Mouse (Mus musculus) embryonic facial prominence, embryonic 11.5 days (tissue): ENCODE measurements around the gene Dnajc2. TPM values are rescaled to one million over a fixed set of nuclear protein-coding genes. Genes with fewer than 3 reads are reported as not detected.

Experiments used
- ATAC-seq: fragments of 200-750 bp; cut with Nextera tagmentation; replicated peaks from 2 replicates; pipeline ENCODE4 v1.8.0; 2017; ENCODE audit warnings: low read depth; ENCODE audit not compliant: insufficient number of reproducible peaks, low FRiP score, low TSS enrichment
- DNase-seq: peaks from one replicate; pipeline ENCODE4 v3.0.0-alpha.2; 2015; ENCODE audit warnings: low spot score
- H3K27ac ChIP-seq: fragments of 300-500 bp; sonication (generic); replicated peaks from 2 replicates; pipeline ENCODE4 v1.5.1; 2014; ENCODE audit warnings: mild to moderate bottlenecking, low read depth, low read length, control low read depth
- H3K27me3 ChIP-seq: fragments of 300-500 bp; sonication (generic); 2 replicates; pipeline ENCODE4 v1.6.1; 2014; ENCODE audit warnings: mild to moderate bottlenecking, low read length, moderate library complexity, mixed read lengths; ENCODE audit not compliant: control insufficient read depth, insufficient read depth
- H3K36me3 ChIP-seq: fragments of 300-500 bp; sonication (generic); replicated peaks from 2 replicates; pipeline ENCODE4 v1.6.1; 2014; ENCODE audit warnings: low read depth, mild to moderate bottlenecking, low read length, moderate library complexity, mixed read lengths; ENCODE audit not compliant: control insufficient read depth, insufficient read depth
- H3K4me1 ChIP-seq: fragments of 300-500 bp; sonication (generic); 2 replicates; pipeline ENCODE4 v1.6.1; 2014; ENCODE audit warnings: low read length, mixed read lengths; ENCODE audit not compliant: control insufficient read depth, insufficient read depth
- H3K4me2 ChIP-seq: fragments of 300-500 bp; sonication (generic); 2 replicates; pipeline ENCODE4 v1.6.1; 2014; ENCODE audit warnings: low read depth, mild to moderate bottlenecking, control low read depth, low read length, moderate library complexity
- H3K4me3 ChIP-seq: fragments of 300-500 bp; sonication (generic); 2 replicates; pipeline ENCODE4 v1.5.1; 2014; ENCODE audit warnings: low read depth, low read length, control low read depth
- H3K9ac ChIP-seq: fragments of 300-500 bp; sonication (generic); replicated peaks from 2 replicates; pipeline ENCODE4 v1.6.1; 2014; ENCODE audit warnings: mild to moderate bottlenecking, control low read depth, low read length
- H3K9me3 ChIP-seq: fragments of 300-500 bp; sonication (generic); replicated peaks from 2 replicates; pipeline ENCODE4 v1.6.1; 2016; ENCODE audit warnings: mild to moderate bottlenecking, low read length, inconsistent platforms, mixed read lengths; ENCODE audit not compliant: control insufficient read depth
- WGBS: fragments of 180-500 bp; shearing (Covaris S2); extraction: QIAGEN DNeasy Blood & Tissue Kit; methylation state at CpG from one replicate; pipeline ENCODE4 v1.1.7; 2014; 5-methylcytosine and 5-hydroxymethylcytosine counted together
- polyA plus RNA-seq: library from polyadenylated mRNA; unstranded; fragments of >200 nt; fragmentation: Nextera tagmentation; extraction: Ambion mirVana; gene quantifications from 2 replicates; pipeline ENCODE4 v1.2.1, GENCODE M21; 2014

Dnajc2 gene
- 95.4 and 111 TPM in 2 replicates for polyA plus RNA-seq

DNA sequence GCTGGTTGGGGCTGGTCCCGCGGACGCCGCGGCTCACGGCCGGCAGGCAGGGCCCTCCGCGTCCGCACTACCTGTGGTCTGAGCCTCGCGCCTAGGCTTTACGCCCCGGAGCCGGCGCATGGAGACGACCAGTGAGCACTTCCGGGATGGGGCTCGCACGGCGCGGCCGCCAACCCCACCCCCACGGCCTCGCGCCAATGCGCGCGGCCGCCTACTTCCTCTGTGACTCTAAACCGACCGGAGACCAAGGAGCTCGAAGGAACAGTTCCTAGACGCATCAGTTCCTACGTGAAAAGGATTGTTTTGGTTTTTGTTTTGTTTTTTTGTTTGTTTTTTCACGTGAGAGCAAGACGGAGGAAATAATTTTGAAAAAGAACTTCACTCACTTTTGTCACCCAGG lies at the start of gene Dnajc2, which contains the start of gene Psmc2:
Gene Dnajc2, minus strand, starts transcription at position 199 of the 400 bp plus-strand sequence.
Gene Psmc2, plus strand, starts transcription at position 231 of the 400 bp plus-strand sequence.
- H3K4me2 ChIP-seq: peak within 1 kb of the TSS; percentile 86
- no peak within 1 kb of the TSS; the same call in 1 of the 2 replicates for H3K27ac ChIP-seq
- H3K4me3 ChIP-seq: peak within 1 kb of the TSS; percentile 73
- H3K9me3 ChIP-seq: no peaks in the 10 kb centered on the region
- H3K27me3 ChIP-seq: no peaks in the 10 kb centered on the region
- H3K36me3 ChIP-seq: peaks cover 2% of the 10 kb centered on the region; the same call in 1 of the 2 replicates
- ATAC-seq (peak; percentile 96), DNase-seq (peak; percentile 92)
- peak within 1 kb of the TSS; percentile 75 for H3K9ac ChIP-seq
- no peaks in the 10 kb centered on the region for H3K4me1 ChIP-seq
- WGBS: under 1% methylated on average over 37 of the region's 37 CpGs

DNA sequence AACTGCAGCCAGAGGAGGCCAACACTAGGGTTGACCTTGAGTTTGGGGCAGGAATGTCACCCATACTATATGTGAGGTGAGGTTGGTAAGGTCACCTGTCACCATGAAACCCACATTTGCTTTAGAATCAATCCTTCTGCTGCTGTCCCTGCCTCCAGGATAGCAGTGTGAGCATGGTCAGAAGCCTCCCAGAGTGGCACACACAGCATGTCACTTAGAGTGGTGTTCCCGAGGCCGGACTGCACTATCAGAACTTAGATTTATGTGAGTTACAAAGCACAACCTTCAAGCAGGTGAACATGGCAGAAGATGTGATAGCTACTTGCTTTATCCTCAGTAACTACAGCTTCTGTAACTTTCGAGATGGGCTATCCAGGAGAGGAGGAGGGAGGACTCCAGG lies 46.7 kb upstream of the Dnajc2 start:
- ATAC-seq (no peak), DNase-seq (no peak)
- no peak overlapping the region for H3K4me2 ChIP-seq
- no peak overlapping the region for H3K4me3 ChIP-seq
- no peaks in the 10 kb centered on the region for H3K27me3 ChIP-seq
- no peaks in the 10 kb centered on the region for H3K4me1 ChIP-seq
- H3K36me3 ChIP-seq: no peaks in the 10 kb centered on the region
- H3K9me3 ChIP-seq: no peaks in the 10 kb centered on the region
- H3K27ac ChIP-seq: no peak overlapping the region
- 68% methylated on average over 3 of the region's 3 CpGs for WGBS
- H3K9ac ChIP-seq: no peak overlapping the region

DNA sequence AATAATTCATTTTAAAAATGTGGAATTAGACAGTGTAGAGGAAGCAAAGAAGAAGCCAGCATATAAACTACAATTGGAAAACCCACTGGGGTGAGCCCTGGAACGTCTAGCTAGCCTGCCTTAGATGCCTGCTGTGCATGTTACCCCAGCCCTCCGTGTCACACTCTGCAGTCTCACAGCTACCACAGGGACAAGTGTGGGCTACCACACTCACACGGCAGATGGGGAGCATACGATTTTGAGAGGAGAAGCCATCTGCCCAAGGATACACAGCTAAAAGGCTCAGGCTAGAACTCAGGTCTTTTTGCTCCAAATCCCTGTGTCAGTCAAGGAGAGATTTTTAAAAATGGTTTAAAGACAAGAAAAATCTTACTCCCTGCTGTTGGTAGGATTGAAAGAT lies 43.8 kb upstream of the Dnajc2 start:
- H3K27ac ChIP-seq: no peak overlapping the region
- ATAC-seq (no peak), DNase-seq (no peak)
- H3K4me1 ChIP-seq: no peaks in the 10 kb centered on the region
- no peaks in the 10 kb centered on the region for H3K36me3 ChIP-seq
- no peaks in the 10 kb centered on the region for H3K27me3 ChIP-seq
- no peak overlapping the region for H3K9ac ChIP-seq
- H3K9me3 ChIP-seq: no peaks in the 10 kb centered on the region
- H3K4me3 ChIP-seq: no peak overlapping the region
- WGBS: 64% methylated on average over 4 of the region's 4 CpGs
- H3K4me2 ChIP-seq: no peak overlapping the region

DNA sequence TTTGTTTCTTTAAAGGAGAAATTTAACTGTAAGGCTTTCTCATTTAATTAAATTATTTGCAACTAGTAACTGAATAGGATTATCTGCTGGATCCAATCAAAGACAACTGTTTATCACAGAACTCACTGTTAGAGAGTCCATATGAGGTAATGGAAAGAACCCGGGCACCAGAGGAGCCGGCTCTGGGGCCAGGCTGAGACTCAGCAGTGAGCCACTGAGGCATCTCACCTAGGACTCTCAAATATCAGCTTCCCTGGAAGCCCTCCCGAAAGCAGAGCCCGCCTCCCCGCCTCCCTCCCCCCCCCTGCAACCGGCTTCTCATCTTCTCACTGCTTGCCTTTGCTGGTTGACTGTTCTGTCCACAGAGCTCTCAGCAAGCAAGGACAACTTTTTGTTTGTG lies 42.6 kb upstream of the Dnajc2 start:
- Histone ChIP-seq H3K27me3 (no peaks in the 10 kb centered on the region), H3K9ac (no peak overlapping the region), H3K4me3 (no peak overlapping the region), H3K4me2 (no peak overlapping the region), H3K36me3 (no peaks in the 10 kb centered on the region), H3K27ac (no peak overlapping the region), H3K9me3 (no peaks in the 10 kb centered on the region), H3K4me1 (no peaks in the 10 kb centered on the region)
- WGBS: 4% methylated on average over 6 of the region's 6 CpGs
- DNase-seq (peak; percentile 22), ATAC-seq (no peak)

DNA sequence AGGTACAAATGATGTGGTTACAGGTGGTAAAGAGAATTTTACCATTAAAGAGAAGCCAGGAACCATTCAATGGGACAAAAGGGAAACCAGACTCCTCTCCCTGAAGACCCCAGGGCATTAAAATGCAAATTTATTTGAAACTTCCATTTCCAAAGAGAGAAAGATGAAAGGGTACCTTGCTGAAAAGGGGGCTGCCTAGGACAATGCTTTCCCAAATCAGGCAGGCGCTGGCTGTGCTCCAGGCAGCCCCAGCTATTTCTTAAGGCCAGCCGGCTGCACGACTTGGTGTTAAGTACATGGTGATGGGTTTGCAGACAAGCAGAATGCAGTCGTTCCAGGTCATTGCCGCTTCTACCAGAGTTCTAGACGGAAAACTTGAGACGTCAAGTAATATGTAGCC lies 41.3 kb upstream of the Dnajc2 start:
- WGBS: 29% methylated on average over 7 of the region's 7 CpGs
- H3K4me2 ChIP-seq: no peak overlapping the region
- H3K4me3 ChIP-seq: no peak overlapping the region
- H3K9ac ChIP-seq: no peak overlapping the region
- no peaks in the 10 kb centered on the region for H3K9me3 ChIP-seq
- no peak for ATAC-seq
- H3K27ac ChIP-seq: no peak overlapping the region
- H3K4me1 ChIP-seq: no peaks in the 10 kb centered on the region
- no peaks in the 10 kb centered on the region for H3K36me3 ChIP-seq
- no peaks in the 10 kb centered on the region for H3K27me3 ChIP-seq
- DNase-seq: no peak

DNA sequence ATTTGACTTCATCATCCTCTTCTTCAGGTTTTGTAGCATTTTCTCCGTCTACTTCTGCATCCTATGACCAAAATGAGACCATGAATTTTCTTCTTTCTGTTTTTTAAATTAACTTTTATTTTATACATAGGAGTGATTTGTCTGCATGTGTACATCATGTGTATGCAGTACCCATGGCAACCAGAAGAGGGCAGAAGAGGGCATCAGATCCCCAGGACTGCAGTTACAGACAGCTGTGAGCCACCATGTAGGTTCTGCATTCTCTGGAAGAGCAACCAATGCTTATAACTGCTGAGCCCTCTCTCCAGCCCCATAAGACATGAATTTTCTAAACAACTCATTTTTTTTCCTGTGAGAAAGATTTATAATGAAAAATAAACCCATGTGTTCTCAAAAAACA lies 28.9 kb upstream of the Dnajc2 start:
- ATAC-seq (no peak), DNase-seq (peak; percentile 33)
- Histone ChIP-seq H3K36me3 (no peaks in the 10 kb centered on the region), H3K27me3 (no peaks in the 10 kb centered on the region), H3K4me2 (no peak overlapping the region), H3K27ac (no peak overlapping the region), H3K4me1 (no peaks in the 10 kb centered on the region), H3K9me3 (no peaks in the 10 kb centered on the region), H3K4me3 (no peak overlapping the region), H3K9ac (no peak overlapping the region)
- 34% methylated on average over 1 of the region's 1 CpGs for WGBS

DNA sequence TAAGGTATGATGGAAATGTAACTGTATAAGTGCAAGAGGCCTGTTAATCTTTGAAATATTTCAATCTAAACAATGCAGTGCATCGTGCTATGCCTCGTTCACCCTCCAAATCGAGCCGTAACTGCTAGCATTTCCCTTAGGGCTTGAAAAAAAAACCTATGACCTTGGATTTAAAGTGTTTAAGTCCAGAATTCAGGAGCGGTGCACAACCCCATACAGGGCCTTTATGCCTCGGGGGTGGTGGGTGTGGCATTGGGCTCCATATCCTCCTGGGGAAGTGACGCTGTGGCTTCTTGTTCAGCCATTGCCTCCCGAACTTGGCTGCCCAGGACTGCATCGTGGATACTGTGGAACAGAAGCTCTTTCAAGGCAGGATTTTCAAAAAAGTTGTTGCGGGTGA lies 25.9 kb upstream of the Dnajc2 start:
- 78% methylated on average over 10 of the region's 10 CpGs for WGBS
- DNase-seq: no peak
- Histone ChIP-seq H3K9ac (no peak overlapping the region), H3K9me3 (no peaks in the 10 kb centered on the region), H3K27ac (no peak overlapping the region), H3K36me3 (no peaks in the 10 kb centered on the region), H3K4me1 (no peaks in the 10 kb centered on the region), H3K27me3 (no peaks in the 10 kb centered on the region), H3K4me2 (no peak overlapping the region), H3K4me3 (no peak overlapping the region)
- ATAC-seq: no peak

DNA sequence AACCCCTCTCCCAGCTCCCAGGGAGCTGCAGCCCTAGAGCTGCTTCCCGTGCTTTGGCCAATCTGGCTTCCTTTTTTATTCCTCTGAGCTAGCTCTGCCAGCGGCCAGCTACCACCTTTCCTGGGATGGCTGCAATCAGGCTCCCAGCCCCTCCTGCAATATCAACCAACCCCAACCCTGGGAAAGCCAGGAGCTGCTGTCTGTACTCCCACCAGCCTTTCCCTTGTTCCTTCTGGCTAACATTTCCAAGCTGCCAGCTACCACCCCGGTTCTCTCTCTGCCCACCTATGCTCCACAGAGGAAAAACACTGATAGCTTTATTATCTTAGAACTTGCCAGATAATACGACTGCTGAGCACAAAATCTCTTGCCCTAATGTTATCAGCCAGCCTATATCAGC lies 19.8 kb upstream of the Dnajc2 start:
- H3K36me3 ChIP-seq: no peaks in the 10 kb centered on the region; the same call in none of the 2 replicates
- no peaks in the 10 kb centered on the region for H3K4me1 ChIP-seq
- H3K4me2 ChIP-seq: no peak overlapping the region
- ATAC-seq (no peak), DNase-seq (no peak)
- H3K9ac ChIP-seq: no peak overlapping the region
- H3K27ac ChIP-seq: no peak overlapping the region
- WGBS: 86% methylated on average over 4 of the region's 4 CpGs
- H3K27me3 ChIP-seq: no peaks in the 10 kb centered on the region
- no peaks in the 10 kb centered on the region for H3K9me3 ChIP-seq
- H3K4me3 ChIP-seq: no peak overlapping the region
